Mouse (Mus musculus) urinary bladder, adult 2 months (tissue): ENCODE results near the gene Pigf. TPM values are rescaled to one million over a fixed set of nuclear protein-coding genes. Genes with fewer than 3 reads are reported as not detected.
A peak's percentile ranks its signal among the peaks of the same experiment; 100 is the strongest.

Source experiments
- DNase-seq: peaks from one replicate; pipeline ENCODE4 v3.0.0; 2022; ENCODE audit warnings: low spot score
- polyA plus RNA-seq: library from polyadenylated mRNA; depleted of rRNA; stranded (reverse); fragments of >200 nt; gene quantifications from 2 replicates; pipeline ENCODE4 v1.2.3, GENCODE M21; 2012

Pigf gene
- polyA plus RNA-seq, 1 experiment = 36.2 TPM

DNA sequence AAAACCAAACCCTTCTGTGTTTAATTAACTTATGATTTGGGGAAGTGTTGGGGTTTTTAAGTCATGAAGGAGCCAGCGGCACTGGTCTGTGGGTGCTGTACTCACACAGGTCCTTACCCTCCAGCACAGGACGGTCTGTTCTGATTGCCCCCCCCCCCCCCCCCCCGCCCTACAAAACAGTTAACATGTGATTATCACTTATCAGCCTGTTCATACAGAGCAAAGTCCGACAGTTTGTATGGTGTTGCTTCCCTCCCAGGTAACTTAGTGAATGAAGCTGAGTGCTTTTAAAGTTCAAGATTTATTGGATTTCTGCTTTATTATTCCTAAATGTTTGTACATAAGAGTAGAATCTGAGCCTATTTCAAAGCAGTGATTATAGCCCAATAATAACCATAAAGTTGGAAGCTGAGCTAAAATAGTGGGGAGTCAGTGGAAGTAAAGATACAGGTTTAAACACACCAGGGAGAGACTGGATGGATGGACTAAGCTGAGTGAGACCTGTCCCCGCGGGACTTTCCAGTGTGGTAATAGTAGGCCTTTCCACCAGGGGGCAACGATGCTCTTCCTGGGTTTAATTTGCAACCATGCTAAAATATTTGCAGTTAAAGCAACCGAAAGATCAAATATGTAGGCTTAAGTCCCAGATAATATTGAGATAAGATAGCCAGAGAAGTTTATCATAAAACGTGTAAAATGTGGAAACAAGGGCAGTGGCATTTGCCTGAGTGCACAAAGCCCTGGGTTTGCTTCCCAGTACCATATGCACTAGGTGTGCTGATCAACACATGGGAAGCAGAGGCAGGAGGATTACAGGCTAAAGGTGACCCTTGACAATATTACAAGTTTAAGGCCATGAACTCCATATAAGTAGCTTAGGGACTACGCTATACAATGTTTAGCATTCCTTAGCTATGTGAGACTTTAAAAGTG is 11.2 kb upstream of the Pigf start:
- no peak for DNase-seq

DNA sequence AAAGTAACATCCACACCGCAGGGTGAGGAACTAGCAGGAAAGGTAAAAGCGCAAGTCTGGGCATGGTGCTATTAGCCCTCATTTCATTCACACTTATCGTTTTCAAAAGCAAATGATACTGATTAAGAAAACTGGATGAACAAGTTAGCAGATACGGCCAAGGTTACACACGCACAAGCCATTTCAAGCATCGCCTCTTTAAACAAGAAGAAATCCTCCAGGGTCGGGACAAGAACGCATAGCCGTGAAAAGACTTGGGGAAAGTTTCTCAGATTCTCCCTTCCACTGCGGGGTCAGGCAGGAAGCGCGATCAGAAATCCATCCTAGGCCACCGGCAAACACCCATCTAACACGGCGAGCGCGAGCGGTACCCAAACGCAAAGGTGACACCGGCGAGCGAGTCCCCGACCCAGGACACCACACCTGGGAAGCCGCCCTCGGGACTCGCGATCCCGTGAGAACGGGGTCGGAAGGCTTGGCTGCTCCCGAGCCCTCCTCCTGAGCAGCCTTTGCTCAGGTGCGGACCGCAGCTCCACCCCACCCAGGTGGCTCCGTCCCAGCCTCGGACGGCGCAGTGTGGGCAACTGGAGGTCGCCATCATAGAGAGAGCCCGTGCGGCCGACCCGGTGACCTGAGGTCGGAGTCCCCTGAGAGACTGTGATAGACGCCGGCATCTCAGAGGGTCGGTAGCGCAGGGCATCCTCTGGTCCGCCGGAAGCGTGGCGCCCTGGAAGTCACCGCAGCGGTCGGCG is 539 bp downstream of the Pigf start:
- peak; percentile 29 for DNase-seq

DNA sequence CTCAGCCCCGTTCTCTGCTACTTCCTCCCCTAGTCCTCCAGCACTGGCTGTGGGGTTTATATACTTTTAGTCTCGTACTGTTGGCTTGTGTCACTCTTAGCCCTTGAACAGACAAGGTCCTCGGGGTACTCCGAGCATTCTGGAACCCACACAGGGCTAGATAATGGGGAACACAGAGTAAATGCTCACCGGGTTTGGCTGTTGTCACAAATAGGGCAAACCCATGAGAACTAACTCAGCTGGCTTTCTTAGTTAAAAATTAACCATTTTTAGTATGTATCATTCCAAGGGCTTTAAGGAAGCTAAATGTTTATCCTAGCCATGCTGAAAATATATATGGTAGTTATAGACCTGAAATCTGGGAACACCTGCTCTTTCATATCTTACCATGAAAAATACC is 5.5 kb downstream of the Pigf start:
- no peak for DNase-seq

DNA sequence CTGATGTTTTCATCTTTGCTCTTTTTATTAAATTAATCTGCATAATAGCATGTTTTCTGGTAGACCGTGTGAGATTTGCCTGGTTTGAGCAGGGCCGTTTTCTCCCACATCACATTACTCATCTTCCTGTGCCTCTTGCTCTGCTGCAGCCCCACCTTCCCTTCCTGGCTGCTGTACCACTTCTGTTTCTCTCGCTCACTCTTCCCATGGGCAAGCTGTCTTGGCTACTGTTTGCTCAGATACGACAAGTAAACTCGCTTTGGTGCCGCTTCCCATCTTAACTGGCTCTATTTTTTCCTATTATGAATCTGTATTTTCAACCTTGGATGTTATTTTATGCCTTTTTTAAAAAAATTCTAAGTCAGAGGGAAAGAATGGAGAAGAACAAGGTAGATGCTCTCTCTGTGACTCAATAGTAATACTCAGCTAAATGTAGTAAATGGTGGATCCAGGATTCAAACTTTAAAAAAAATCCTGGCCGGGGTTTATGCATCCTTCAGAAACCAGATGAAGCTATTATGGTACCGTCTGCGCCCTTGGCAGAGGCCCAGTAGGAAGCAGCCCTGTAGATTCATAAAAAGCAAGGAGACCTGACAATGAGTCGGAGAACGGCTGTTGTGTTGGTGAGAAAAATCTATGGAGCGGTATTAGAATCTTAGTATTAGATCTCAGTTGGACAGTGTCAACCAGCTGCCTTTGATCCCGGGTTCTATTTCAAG is 13.7 kb downstream of the Pigf start:
- DNase-seq = no peak

DNA sequence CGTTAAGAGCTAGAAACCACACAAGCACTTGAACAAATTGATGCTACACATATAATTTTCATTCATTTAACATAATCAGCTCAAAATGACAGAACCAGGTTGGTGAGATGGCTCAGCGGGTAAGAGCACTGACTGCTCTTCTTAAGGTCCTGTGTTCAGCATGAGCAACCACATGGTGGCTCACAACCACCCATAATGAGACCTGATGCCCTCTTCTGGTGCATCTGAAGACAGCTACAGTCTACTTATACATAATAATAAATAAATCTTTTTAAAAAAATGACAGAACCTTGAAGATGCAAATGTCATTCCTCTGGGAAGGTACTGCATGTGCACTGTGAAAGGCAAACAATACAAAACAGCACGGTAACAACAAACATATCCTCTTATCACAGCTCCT is 16.3 kb downstream of the Pigf start:
- DNase-seq = no peak

DNA sequence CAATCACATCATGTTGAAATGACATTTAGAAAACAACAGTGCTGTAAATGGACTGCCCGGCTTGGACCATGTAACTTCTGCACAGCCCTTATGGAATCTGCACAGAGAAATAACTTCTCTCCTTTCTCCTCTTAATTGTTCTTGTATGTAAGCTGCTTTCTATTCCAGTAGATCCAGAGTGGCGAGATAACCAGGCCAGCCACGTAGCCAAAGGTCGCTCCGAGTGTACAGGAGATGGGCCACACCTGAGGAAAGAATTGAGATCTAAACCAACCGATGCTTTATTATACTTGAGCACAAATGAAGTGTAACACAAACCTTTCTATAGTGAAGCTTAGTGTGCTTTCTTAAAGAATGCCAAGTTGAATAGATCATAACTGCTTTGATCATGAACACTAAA is 27.9 kb downstream of the Pigf start:
- no peak for DNase-seq

DNA sequence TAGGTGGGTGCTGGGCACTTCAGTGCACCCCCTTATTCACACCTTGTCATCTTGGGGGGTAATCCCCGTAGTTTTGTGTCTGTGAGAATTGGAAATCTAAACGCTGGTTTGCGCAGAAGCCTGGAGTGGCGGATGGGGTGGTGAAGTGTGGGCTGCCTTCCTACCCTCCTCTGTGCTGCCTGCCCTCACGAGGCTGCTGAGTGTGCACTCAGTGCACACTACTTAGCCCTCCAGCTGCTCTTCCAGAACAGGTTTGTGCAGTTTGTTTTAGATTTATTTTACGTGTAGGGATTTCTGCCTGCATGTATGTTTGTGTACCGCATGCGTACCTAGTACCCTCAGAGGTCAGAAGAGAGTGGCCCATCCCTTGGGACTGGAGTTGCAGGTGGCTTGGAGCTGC is 33.9 kb downstream of the Pigf start:
- DNase-seq = no peak

DNA sequence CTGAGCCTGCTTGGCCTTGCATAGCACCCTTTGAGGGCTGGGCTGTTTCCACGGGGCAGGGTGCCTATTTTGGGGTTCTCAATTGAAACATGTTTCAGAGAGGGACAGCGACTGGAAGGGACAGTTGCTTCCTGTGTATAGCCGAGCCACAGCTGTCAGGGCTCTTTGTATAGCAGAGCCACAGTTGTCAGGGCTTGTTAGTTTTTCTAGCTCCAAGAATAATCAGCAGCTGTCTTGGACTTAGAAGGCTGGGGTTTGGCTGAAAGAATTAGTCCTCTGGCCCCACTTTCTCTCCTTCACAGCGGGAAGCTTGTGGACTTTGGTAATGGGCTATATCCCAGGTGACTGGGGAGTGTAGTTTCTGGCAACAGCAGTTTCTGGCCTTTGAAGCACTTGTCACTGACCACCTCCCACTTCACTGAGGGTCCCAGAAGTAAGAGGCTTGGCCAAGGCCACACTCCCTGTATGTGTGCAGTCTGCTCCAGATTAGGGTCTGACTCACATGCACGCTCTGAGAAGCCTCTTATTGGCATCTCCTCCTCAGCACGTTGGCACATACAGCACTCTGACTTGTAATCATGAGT is 36.5 kb downstream of the Pigf start:
- DNase-seq = no peak

DNA sequence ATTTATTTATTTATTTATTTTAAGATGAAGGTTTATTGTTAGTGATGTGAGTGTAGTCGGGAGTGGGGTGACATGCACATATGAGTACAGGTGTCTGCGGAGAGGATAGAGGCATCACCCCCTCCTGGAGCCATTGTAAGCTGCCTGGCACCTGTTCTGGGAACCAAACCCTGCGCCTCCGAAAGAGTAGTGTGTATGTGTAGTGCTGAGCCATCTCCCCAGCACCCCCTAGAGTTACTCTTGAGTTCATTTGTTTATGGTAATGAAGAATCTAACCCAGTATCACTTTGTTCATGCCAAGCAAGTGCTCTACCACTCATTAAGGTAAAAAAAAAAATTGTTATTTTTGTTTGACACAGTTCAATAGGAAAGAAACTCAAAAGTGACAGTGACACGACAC is 37.0 kb downstream of the Pigf start:
- DNase-seq = no peak

DNA sequence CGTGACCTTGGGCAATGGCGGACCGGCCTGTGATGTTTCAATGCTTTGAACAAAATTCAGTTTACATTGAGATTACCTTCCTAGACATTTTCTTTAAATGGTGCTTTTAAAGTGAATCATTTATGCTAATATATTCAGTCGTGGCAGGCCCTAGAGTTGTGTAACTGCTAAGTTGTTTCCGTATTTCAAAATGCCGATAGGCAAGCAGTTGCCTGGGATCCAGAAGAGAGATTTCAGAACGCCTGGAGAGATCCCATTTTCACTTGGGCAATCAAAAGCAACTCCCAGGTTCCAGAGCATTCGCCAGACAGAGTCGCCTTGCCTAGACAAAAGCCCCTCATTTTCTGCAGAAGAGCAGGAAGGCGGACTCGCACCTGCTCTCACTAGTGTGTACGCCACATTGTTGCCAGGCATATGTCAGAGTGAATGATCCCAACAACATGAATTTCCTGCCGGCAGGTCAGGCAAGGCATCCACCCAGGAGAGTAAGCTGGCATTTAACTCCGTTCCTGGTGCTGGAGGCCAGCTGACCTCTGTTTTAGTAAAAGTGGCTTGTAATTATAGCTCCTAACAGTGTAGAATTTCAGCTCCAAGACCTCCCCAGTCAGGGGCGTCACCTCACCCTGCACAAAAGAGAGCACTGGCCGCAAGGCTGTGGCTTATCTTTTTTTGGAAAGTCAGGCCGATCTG is 38.6 kb downstream of the Pigf start:
- no peak for DNase-seq

DNA sequence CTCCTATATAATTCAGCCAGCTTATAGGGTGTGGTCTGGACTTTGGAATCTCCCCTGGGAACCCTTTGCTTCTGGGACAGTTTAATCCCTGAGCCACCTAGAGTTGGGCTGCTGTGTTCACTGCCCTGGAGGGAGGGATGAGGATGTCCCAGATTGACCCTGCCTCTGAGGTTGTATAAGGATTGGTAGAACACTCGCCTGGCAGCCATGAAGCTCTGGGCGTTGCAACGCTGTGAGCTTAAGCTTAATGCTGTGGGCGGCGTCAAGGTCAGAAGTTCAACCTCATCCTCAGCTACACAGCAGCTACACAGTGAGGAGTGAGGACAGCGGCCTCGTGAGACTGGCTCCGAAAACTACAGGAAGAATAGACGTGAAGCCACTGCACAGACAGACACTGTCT is 42.7 kb downstream of the Pigf start:
- no peak for DNase-seq

DNA sequence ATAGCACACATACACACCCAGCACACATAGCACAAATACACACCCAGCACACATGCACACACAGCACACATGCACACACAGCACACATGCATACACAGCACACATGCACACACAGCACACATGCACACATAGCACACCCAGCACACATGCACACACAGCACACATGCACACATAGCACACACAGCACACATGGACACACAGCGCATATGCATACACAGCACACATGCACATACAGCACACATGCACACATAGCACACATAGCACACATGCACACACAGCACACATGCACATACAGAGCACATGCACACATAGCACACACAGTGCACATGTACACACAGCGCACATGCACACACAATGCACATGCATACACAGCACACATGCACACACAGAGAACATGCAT is 43.5 kb downstream of the Pigf start:
- no peak for DNase-seq

DNA sequence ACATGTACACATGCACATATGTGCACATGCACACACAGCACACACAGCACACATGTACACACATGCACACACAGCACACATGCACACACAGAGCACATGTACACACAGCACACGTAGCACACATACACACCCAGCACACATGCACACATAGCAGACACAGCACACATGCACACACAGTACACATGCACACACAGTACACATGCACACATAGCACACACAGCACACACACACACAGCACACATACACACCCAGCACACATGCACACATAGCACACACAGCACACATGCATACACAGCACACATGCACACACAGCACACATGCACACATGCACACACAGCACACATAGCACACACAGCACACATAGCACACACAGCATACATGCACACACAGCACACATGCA is 44.0 kb downstream of the Pigf start:
- DNase-seq = no peak

DNA sequence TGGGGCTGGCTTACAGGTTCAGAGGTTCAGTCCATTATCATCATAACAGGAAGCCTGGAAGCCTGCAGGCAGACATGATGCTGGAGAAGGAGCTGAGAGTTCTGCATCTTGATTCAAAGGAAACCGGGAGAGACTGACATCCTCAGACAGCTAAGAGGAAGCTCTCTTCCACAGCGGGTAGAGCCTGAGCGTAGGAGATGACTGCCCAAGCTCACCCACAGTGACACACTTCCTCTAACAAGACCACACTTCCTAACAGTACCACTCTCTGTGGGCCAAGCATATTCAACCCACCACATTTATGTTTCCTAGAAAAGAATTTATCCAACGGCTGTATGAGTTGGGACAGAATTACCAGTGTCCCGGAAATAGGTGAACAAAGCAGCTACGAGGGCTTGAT is 46.7 kb downstream of the Pigf start:
- DNase-seq = no peak

DNA sequence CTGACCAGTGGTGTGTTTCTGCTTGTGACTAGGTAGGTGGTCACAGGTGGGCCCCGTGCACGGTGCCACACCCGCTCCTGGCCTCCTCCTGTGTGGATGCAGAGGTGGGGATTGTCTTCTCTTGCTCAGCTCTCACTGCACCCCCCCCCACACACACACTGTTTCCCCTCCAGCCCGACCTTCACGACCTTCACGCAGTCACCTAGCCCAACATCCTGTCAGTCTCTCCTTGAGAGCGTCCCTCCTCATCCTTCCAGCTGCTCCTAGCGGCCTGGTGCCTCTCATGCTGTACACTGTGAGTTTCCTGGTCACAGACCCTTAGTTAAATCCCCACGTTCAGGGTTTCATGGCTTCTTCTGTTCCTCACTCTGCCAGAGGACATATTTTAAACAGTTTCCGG is 48.8 kb downstream of the Pigf start:
- DNase-seq = no peak

DNA sequence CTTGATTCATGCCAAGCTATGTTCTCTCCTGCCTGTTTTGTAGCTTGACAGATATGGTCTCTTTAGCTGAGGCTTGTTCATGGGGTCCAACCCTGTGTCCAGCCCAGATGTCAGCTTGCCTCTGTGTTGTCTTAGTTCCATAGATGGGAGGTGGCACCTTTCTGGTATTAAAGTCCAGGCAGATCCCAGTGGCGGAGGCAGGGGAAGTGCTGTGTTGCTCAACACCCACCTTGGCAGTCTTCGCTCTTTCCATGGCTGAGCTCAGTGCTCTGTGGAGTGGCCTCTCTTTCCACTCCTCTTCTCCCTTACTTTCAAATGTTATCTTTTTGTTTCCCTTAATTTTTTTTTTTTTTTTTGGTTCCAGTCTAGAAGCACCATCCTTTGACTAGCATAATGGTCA is 52.1 kb downstream of the Pigf start:
- no peak for DNase-seq

DNA sequence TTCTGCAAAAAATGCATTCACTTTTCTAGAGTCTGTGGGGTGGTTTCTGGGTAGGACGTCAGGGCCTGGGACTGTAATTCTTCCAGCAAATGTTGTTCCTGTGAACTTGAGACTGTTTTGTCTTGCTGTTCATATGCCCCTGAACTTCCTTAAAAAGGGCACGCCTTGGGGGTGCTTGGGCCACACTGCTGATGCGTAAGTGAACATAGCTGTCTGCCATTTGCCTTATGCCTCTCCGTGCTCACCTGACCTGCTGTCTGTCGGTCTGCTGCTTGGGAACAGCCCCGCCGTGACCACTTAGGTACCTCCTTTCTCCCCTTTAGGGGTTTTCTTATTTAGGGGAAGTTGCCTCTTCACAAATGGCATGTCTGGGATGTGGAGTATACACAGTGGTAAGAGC is 53.3 kb downstream of the Pigf start:
- no peak for DNase-seq

DNA sequence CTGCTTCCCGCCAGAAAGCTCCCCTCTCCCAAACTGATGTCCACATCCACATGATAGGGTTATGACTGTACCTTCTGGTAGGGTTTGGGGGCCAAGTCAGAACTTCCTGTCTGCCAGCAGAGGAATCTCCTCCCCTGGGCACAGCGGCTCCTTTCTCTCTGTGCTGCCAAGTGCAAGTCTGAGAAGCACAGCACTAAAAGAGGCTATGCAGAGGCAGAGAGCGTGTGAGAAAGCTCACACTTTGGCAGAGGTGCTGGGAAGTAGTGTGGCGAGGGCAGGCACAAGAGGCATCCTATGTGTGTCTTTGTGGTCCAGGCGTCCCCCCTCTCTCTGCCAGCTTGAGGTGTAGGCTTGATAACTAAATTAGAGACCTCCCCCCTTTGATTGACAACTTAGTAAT is 54.2 kb downstream of the Pigf start:
- no peak for DNase-seq

DNA sequence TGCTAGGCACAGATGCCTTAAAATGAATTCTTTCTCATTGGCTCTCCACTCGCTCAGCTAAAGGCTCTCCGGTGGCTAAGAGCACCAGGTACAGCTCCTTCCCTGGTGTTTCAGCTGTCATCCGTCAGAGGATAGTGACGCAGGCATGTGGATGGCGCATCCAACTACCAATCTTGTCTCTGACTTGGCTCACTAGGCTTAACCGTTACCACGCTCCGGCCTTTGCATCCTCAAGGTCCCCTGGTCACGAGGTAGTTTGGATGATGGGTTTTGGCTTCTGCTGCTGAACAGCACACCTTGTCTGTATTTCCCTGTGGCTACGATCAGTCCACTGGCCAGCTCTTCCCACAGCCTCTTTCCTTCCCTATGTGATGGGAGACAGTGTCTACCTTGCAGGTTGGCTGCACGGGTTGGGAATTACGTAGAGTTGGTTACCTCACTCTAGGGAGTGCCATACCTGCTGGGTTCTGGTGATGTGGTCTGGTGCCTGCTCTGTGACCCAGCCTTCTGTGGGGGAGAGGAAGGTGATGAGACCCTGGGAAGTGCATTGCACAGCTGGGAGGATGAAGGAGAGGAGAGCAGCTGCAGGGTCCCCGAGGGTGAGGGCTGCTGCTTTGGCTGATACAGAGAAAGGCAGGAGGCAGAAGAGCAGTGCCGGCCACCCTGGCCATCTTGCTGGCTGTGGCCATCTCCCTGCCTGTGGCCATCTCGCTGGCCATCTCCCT is 55.0 kb downstream of the Pigf start:
- DNase-seq = no peak

DNA sequence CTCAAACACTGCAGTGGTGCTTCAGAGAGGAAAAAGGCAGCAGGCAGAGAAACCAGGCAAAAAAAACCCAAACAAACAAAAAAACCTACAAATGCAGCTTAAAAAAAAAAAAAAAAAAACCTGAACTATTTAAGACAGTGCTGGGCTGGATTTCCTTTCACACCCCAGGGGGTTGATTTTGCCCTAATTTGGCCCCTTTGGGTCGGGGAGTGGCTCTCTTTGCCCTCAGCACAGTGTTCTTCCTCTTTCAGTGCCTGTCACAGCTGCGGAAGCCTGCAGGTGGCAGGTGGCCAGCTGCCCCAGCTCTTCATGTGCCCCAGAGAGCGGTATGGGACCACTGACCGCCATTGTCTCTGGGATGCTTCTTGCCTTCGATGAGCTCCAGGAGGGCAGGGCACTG is 55.6 kb downstream of the Pigf start:
- DNase-seq = no peak

DNA sequence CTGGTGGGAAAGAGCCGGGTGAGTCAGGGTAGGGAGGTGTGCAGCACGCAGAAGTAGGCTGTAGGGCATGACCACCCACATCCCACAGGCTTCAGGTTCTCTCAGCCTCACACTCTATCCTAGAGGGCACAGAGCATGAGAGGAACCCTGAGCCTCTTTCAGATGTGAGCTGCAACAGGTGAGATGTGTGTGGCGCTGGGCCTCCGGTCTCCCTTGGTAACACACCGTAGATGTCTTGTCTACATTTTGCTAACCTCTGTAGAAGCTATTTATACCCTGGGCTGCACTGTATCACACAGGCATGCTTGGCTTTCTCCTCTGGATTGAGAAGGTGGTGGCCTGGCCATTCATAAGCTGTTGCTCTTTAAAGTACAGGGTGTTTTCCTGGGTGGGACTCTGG is 56.6 kb downstream of the Pigf start:
- no peak for DNase-seq
